Mouse (Mus musculus): ENCODE data around the gene Gal3st4.

DNA sequence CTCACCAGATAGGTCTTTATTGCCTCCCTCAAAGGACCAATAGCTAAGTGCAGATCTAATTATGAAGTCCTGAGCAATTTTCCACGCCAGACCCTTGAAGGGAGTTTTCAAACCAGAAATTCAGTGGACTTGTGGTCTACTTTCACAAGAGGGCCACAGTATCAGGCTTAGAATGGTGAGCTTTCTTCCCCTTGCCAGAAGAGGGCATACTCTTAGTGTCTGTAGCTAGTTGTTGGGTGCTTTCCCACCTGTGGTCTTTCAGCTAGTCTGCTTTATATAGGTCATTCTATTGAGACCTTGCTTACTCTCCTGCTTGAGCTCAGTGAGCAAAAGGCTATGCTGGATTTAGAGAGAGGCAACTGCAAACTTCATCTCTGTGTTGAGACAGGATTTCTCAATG, 10.9 kb upstream of the Gal3st4 start:
- peak; percentile 15; the same call in 1 of the 2 replicates for TF ChIP-seq CTCF (conservative IDR thresholded peaks at IDR 0.05; ENCODE audit: low read length)
- TF ChIP-seq NANOG (IDR thresholded peaks at IDR 0.05; ENCODE audit: borderline replicate concordance, low read length), result no peak
- no peak for TF ChIP-seq POU5F1 (IDR thresholded peaks at IDR 0.05; ENCODE audit: borderline replicate concordance, low read length)

Measured in E14TG2a.4 (cell line).